In genomic region chr16:98081140-98081539, GRCm38 (mm10) we compare ENCODE assay signal across 9 mouse cellular contexts. TPM values are rescaled to one million over a fixed set of nuclear protein-coding genes. Genes with fewer than 3 reads are reported as not detected.
A peak's percentile ranks its signal among the peaks of the same experiment; 100 is the strongest.
DNase-seq lines count a peak whose midpoint lies in the region; ATAC-seq lines count a peak whose summit lies in the region.
"Not testable (repeated sequence)": the region's sequence is repeated elsewhere in the genome, so short reads cannot be mapped to it uniquely, and the experiment has no call there.
"Had no signal": no experiment of that assay in that cellular context is flagged by ENCODE, and none has a peak within 500 bp of the region (broad histone marks: within the 10 kb centered on the region; RNA-seq: fewer than 3 reads in every experiment).

No protein-coding gene starts in this region.

- WGBS in heart, embryonic 14.5 days = 95% methylated on average over 1 of the region's 1 CpGs
- WGBS in intestine, embryonic 15.5 days = 87% methylated on average over 1 of the region's 1 CpGs
- WGBS in limb, embryonic 15.5 days = 89% methylated on average over 1 of the region's 1 CpGs
- 52% methylated on average over 1 of the region's 1 CpGs for WGBS in neural tube, embryonic 14.5 days

- H3K4me3 ChIP-seq in erythroblast, embryonic 14.5 days (replicated peaks) = peak overlapping the region; percentile 81
- H3K4me3 ChIP-seq in heart, embryonic 14.5 days (ENCODE audit: control insufficient read depth in 1 of 2, insufficient read depth in 1 of 2, low read depth in 1 of 2, low read length in 2 of 2) = peak overlapping the region in 1 of 2 experiments; percentile 84; a peak in 2 of 4 replicates
- H3K4me3 ChIP-seq in intestine, embryonic 15.5 days (replicated peaks) = peak overlapping the region; percentile 78
- peak overlapping the region; percentile 78 for H3K4me3 ChIP-seq in limb, embryonic 15.5 days
- H3K4me3 ChIP-seq in megakaryocyte, embryonic 14.5 days (replicated peaks) = peak overlapping the region; percentile 51
- peak overlapping the region; percentile 63 for H3K4me3 ChIP-seq in neural tube, embryonic 14.5 days (ENCODE audit: low read depth, low read length)

- H3K27ac ChIP-seq in heart, embryonic 14.5 days (replicated peaks in 1 of 2; ENCODE audit: control insufficient read depth in 1 of 2, insufficient read depth in 1 of 2, low read depth in 2 of 2, low read length in 2 of 2); intestine, embryonic 15.5 days; limb, embryonic 15.5 days; neural tube, embryonic 14.5 days (ENCODE audit: low read depth, low read length): not testable (repeated sequence)

- H3K36me3 ChIP-seq in erythroblast, embryonic 14.5 days (ENCODE audit: control insufficient read depth); heart, embryonic 14.5 days (ENCODE audit: control insufficient read depth, insufficient read depth, low read length); intestine, embryonic 15.5 days; limb, embryonic 15.5 days; megakaryocyte, embryonic 14.5 days (replicated peaks; ENCODE audit: low read length); neural tube, embryonic 14.5 days (ENCODE audit: control insufficient read depth, insufficient read depth, low read length): not testable (repeated sequence)

- peaks cover 18% of the 10 kb centered on the region for H3K4me1 ChIP-seq in erythroblast, embryonic 14.5 days (ENCODE audit: control insufficient read depth)
- peaks cover 0 to 12% of the 10 kb centered on the region in 2 experiments; a peak in 3 of 4 replicates for H3K4me1 ChIP-seq in heart, embryonic 14.5 days (ENCODE audit: control insufficient read depth in 2 of 2, insufficient read depth in 2 of 2, low read length in 2 of 2)
- H3K4me1 ChIP-seq in intestine, embryonic 15.5 days (replicated peaks); neural tube, embryonic 14.5 days (ENCODE audit: control insufficient read depth, insufficient read depth, low read length): not testable (repeated sequence)
- H3K4me1 ChIP-seq in limb, embryonic 15.5 days = peaks cover 11% of the 10 kb centered on the region; the same call in 1 of the 2 replicates
- peaks cover 17% of the 10 kb centered on the region; the same call in 1 of the 2 replicates for H3K4me1 ChIP-seq in megakaryocyte, embryonic 14.5 days

- H3K9ac ChIP-seq in heart, embryonic 14.5 days (ENCODE audit: low read length) = peak overlapping the region; percentile 76
- H3K9ac ChIP-seq in intestine, embryonic 15.5 days = peak overlapping the region; percentile 62; the same call in 1 of the 2 replicates
- peak overlapping the region; percentile 62; the same call in 1 of the 2 replicates for H3K9ac ChIP-seq in limb, embryonic 15.5 days
- H3K9ac ChIP-seq in neural tube, embryonic 14.5 days (replicated peaks; ENCODE audit: low read depth, low read length) = 0 out of 2 replicates have a peak overlapping the region, but pooled peaks have one; percentile 47

- not testable (repeated sequence) for ATAC-seq in heart, embryonic 14.5 days (ENCODE audit: insufficient number of reproducible peaks, insufficient read depth, low FRiP score, low read depth); intestine, embryonic 15.5 days; limb, embryonic 15.5 days (ENCODE audit: insufficient number of reproducible peaks, low FRiP score, low TSS enrichment, low read depth); neural tube, embryonic 14.5 days (ENCODE audit: low read depth)

- H3K4me2 ChIP-seq in heart, embryonic 14.5 days (ENCODE audit: low read length) = peak overlapping the region; percentile 73
- peak overlapping the region; percentile 76 for H3K4me2 ChIP-seq in intestine, embryonic 15.5 days (replicated peaks)
- H3K4me2 ChIP-seq in limb, embryonic 15.5 days = peak overlapping the region; percentile 71
- H3K4me2 ChIP-seq in neural tube, embryonic 14.5 days (ENCODE audit: low read depth, low read length) = peak overlapping the region; percentile 69; the same call in 1 of the 2 replicates

- peak; percentile 4 for DNase-seq in CD4-positive helper T cell, adult 2 months (ENCODE audit: low read depth, low spot score)
- DNase-seq in c-Kit-positive CD71-positive TER-119-positive erythroid progenitor cells, embryonic 14.5 days (ENCODE audit: low spot score) = peak; percentile 4

- not testable (repeated sequence) for H3K9me3 ChIP-seq in erythroblast, embryonic 14.5 days (ENCODE audit: control insufficient read depth, low read length); heart, embryonic 14.5 days (ENCODE audit: control insufficient read depth, low read length); intestine, embryonic 15.5 days; limb, embryonic 15.5 days; megakaryocyte, embryonic 14.5 days; neural tube, embryonic 14.5 days (ENCODE audit: control insufficient read depth, low read length)

- H3K27me3 ChIP-seq in erythroblast, embryonic 14.5 days (ENCODE audit: control insufficient read depth); heart, embryonic 14.5 days (ENCODE audit: control insufficient read depth, insufficient read depth, low read length); intestine, embryonic 15.5 days (replicated peaks); limb, embryonic 15.5 days; megakaryocyte, embryonic 14.5 days (replicated peaks); neural tube, embryonic 14.5 days (ENCODE audit: control insufficient read depth, insufficient read depth, low read length): not testable (repeated sequence)

RNA-seq across cellular contexts. Expression of gene A630089N07Rik, which starts 1.1 kb away (rescaled TPM):
- polyA plus RNA-seq in erythroblast, embryonic 14.5 days (2012) = 0.05 TPM in 1 of 2 replicates, not detected in the other
- 9.0 and 11.2 TPM in 2 replicates for polyA plus RNA-seq in heart, embryonic 14.5 days (2014; fragmentation: Nextera tagmentation; extraction: Ambion mirVana)
- 15.8 and 17.0 TPM in 2 replicates for polyA plus RNA-seq in intestine, embryonic 15.5 days (2015; fragmentation: Nextera tagmentation; extraction: Ambion mirVana)
- polyA plus RNA-seq in limb, embryonic 15.5 days (2015; fragmentation: Nextera tagmentation; extraction: Ambion mirVana) = 15.9 and 18.1 TPM in 2 replicates
- 0.08 TPM in 1 of 2 replicates, not detected in the other for polyA plus RNA-seq in megakaryocyte, embryonic 14.5 days (2012; ENCODE audit: insufficient read depth, low replicate concordance)
- polyA plus RNA-seq in neural tube, embryonic 14.5 days (2014; fragmentation: Nextera tagmentation; extraction: Ambion mirVana) = 14.9 and 16.5 TPM in 2 replicates
- polyA plus RNA-seq: adrenal gland, adult 2 months had no signal
